Mouse (Mus musculus) forelimb bud, embryonic 11.5 days (tissue): Measurements from ENCODE around the gene Vrtn.

Experiments
- DNase-seq: peaks from one replicate; pipeline ENCODE4 v3.0.0-alpha.2; 2012; ENCODE audit warnings: low read depth, low spot score

Gene Vrtn

DNA sequence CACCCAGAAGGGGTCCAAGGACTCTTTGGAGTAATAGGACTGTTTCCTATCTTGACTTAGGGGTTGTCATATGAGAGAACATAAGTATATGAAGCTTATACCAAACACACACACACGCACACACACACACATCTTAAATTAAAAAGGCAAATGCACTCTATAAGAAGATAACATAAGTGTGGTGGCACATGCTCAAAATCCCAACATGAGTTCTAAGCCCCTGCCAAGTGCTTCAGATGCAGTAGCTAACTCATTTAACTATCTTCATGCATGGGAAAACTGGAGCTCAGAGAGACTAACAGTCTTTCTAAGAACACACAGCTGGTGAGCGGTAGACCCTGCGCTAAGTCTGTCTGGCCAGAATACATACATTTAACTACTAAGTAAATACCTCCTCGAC lies 46.7 kb downstream of the Vrtn start:
- DNase-seq, result no peak

DNA sequence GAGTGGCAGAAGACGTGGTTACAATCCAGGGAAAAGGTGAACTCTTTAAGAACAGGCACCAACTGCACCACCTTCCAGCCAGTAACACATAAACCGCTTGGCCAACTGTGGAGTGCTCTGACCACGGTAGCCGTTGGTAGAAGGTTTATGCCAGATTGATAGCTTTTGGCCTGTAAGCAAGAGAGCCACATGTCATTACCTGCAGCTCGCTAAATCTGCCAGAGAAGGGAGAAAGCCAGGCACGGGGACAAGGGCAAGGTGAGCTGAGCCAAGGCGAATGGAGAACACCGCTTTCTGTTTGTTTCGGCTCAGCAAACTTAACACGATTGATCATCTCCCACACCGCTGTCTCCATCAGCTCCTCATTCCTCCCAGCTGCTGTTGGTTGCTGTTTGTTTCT lies 48.2 kb downstream of the Vrtn start:
- DNase-seq, result no peak

DNA sequence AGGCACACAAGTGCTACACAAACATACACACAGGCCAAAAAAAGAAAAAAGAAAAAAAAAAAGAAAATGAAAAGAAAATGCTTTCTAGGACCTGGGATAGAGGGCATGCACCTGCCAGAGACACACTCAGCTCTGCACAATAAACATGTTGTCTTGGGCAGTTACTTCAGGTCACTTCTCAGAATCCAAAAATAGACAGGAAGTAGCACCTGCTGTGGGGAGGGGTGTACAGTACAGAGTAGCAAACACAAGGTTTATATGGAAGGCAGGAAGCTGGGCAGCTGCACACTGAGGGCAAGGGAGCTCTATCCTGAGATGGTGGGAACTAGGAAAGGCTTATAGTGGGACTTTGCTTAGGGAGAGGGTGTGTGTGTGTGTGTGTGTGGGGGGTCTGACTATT lies 50.5 kb downstream of the Vrtn start:
- DNase-seq, result no peak

DNA sequence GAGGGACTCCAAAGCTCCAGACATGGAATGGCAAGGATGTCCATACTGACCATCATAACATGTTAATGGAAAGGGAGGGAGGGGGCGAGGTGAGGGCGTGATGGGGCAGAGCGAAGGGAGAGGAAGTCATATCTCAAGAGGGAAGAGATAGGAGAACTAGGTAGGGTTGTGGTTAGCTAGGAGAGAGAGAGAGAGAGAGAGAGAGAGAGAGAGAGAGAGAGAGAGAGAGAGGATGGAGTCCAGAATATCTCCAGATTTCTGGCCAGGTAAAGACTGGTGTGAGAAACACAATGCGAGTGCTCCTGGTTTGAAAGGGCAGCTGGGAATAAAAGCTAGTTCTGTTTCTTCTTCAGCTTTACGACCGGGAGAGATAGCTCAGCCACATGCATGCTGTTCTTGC lies 51.3 kb downstream of the Vrtn start:
- no peak for DNase-seq

DNA sequence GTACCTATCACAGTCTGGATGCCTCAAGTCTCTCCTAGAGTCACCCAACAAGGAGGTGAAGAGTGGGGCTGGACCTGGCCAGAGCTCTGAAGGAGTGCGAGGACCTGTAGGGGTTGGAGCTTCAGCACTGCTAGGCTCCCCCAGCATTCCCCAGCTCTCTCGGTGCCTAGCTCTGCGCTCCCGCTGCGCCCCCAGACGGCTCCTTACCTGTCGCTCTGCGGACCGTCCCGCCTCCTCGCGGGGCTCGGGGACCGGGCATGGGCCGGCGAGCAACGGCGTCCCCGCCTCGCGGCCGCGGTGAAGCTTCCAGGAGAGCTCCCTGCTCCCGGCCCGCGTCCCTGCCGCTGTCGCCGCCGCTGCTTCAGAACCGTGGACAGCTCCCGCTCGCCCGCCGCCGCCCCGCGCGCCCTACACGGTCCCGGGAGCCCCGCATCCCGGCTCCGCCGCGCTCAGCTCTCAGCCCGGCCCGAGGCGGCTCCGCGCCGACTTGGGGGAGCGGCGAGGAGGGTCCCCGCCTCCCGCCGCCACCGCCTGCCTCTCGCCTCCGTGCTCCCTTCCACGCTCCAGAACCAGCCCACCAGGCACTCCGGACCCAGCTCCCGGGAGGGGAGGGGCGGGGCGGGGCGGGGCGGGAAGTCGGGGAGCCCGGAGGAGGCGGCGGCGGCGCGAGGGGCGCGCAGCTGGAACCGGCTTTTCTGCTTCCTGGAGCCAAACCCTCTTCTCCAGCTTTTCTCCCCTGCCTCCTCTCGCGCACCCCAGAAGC lies 57.7 kb downstream of the Vrtn start, which contains the start of gene Syndig1l:
Syndig1l (minus strand) TSS at position 513 of the 763 bp plus-strand sequence.
- DNase-seq, result peak; percentile 59
